Mouse (Mus musculus): ENCODE data around the gene Mafb.

DNA sequence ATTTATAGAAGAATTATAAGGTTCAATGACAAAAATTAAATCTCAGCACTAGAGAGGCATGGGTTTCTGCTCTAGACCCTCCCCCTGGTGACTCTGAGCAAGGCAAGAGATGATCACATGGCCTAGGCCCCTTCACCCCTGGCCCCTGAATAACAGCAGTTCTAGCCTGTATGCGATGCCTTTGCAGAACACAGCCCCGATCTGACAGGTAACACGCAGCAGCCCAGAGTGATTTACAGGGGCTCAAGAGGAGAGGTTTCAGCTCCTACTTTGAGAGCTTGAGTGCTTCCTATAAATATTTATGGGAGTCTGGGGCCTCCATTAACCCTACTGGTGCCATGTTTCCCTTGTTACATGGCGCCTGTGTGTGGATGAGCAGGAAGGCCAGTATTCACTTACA, 9.4 kb downstream of the Mafb start:
- TF ChIP-seq CTCF (IDR thresholded peaks at IDR 0.05; ENCODE audit: borderline replicate concordance, insufficient read depth, low read depth, low read length) (no peak), POLR2A (IDR thresholded peaks at IDR 0.05; ENCODE audit: borderline replicate concordance, insufficient read depth, low read length) (no peak)
